Mouse (Mus musculus): ENCODE measurements at regions not wholly inside any gene's neighbourhood (a gene's known extent, or its start where the extent isn't known, plus 50 kb on each side); places are given as distances from the start of the nearest gene placed in this dataset.

GRCm38 (mm10) chr6:49523184-49523583 is 127.8 kb downstream of the Stk31 start:
- Histone ChIP-seq H3K4me1 (ENCODE audit: control insufficient read depth, insufficient read depth, low read length) (no peaks in the 10 kb centered on the region), H3K36me3 (ENCODE audit: control insufficient read depth, insufficient read depth, low read length, poor library complexity, severe bottlenecking) (no peaks in the 10 kb centered on the region), H3K9ac (ENCODE audit: low read depth, poor library complexity, severe bottlenecking) (no peak overlapping the region), H3K4me3 (ENCODE audit: low read depth, low read length) (no peak overlapping the region), H3K27me3 (ENCODE audit: control insufficient read depth, insufficient read depth, low read length, poor library complexity, severe bottlenecking) (no peaks in the 10 kb centered on the region), H3K9me3 (replicated peaks; ENCODE audit: control insufficient read depth, insufficient read depth, low read length, poor library complexity, severe bottlenecking) (no peaks in the 10 kb centered on the region), H3K27ac (ENCODE audit: insufficient read depth, low read length) (no peak overlapping the region)
- TF ChIP-seq EP300 (IDR thresholded peaks at IDR 0.05; ENCODE audit: insufficient read depth, low read depth, low read length) (no peak), CTCF (IDR thresholded peaks at IDR 0.05; ENCODE audit: low read depth, low read length) (no peak)

GRCm38 (mm10) chr6:49523696-49524095 is 128.3 kb downstream of the Stk31 start:
- H3K27ac ChIP-seq (ENCODE audit: insufficient read depth, low read length) = no peak overlapping the region
- no peak overlapping the region for H3K4me3 ChIP-seq (ENCODE audit: low read depth, low read length)
- no peaks in the 10 kb centered on the region for H3K27me3 ChIP-seq (ENCODE audit: control insufficient read depth, insufficient read depth, low read length, poor library complexity, severe bottlenecking)
- no peak for TF ChIP-seq EP300 (IDR thresholded peaks at IDR 0.05; ENCODE audit: insufficient read depth, low read depth, low read length)
- TF ChIP-seq CTCF (IDR thresholded peaks at IDR 0.05; ENCODE audit: low read depth, low read length) = no peak
- no peak for TF ChIP-seq POLR2A (IDR thresholded peaks at IDR 0.05; ENCODE audit: insufficient read depth, low read length)
- H3K36me3 ChIP-seq (ENCODE audit: control insufficient read depth, insufficient read depth, low read length, poor library complexity, severe bottlenecking) = no peaks in the 10 kb centered on the region
- H3K9ac ChIP-seq (ENCODE audit: low read depth, poor library complexity, severe bottlenecking) = no peak overlapping the region
- H3K9me3 ChIP-seq (replicated peaks; ENCODE audit: control insufficient read depth, insufficient read depth, low read length, poor library complexity, severe bottlenecking) = no peaks in the 10 kb centered on the region
- no peaks in the 10 kb centered on the region for H3K4me1 ChIP-seq (ENCODE audit: control insufficient read depth, insufficient read depth, low read length)

- Histone ChIP-seq H3K9me3 (replicated peaks; ENCODE audit: control insufficient read depth, insufficient read depth, low read length, poor library complexity, severe bottlenecking) (no peaks in the 10 kb centered on the region), H3K4me1 (ENCODE audit: control insufficient read depth, insufficient read depth, low read length) (no peaks in the 10 kb centered on the region), H3K27ac (ENCODE audit: insufficient read depth, low read length) (no peak overlapping the region), H3K9ac (ENCODE audit: low read depth, poor library complexity, severe bottlenecking) (no peak overlapping the region), H3K27me3 (ENCODE audit: control insufficient read depth, insufficient read depth, low read length, poor library complexity, severe bottlenecking) (no peaks in the 10 kb centered on the region), H3K36me3 (ENCODE audit: control insufficient read depth, insufficient read depth, low read length, poor library complexity, severe bottlenecking) (no peaks in the 10 kb centered on the region), H3K4me3 (ENCODE audit: low read depth, low read length) (no peak overlapping the region)
- TF ChIP-seq CTCF (IDR thresholded peaks at IDR 0.05; ENCODE audit: low read depth, low read length) (peak; percentile 3), EP300 (IDR thresholded peaks at IDR 0.05; ENCODE audit: insufficient read depth, low read depth, low read length) (no peak)
Measured at GRCm38 (mm10) chr6:49533956-49534355, 138.6 kb downstream of the Stk31 start.

DNA sequence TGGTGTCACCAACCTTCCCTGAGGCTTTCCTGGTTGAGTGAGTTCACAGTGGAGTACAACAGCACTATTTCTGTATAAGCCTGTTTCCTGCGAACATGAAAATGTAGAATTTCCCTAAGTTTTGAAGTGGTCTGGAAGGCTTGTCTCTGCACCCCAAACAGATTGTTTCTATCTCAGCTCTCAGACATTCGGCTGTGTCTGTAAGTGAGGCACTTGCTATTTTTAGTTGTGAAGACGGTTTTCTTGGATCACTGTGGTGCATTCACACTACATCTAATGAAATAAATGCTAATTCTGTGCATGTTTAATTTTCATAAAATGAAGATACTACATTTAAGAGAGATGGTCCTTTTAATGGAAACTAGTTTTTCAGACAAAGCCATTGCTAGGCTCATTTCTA is 139.1 kb downstream of the Stk31 start:
- Histone ChIP-seq H3K4me3 (ENCODE audit: low read depth, low read length) (no peak overlapping the region), H3K36me3 (ENCODE audit: control insufficient read depth, insufficient read depth, low read length, poor library complexity, severe bottlenecking) (no peaks in the 10 kb centered on the region), H3K27me3 (ENCODE audit: control insufficient read depth, insufficient read depth, low read length, poor library complexity, severe bottlenecking) (no peaks in the 10 kb centered on the region), H3K9me3 (replicated peaks; ENCODE audit: control insufficient read depth, insufficient read depth, low read length, poor library complexity, severe bottlenecking) (no peaks in the 10 kb centered on the region), H3K9ac (ENCODE audit: low read depth, poor library complexity, severe bottlenecking) (no peak overlapping the region), H3K4me1 (ENCODE audit: control insufficient read depth, insufficient read depth, low read length) (no peaks in the 10 kb centered on the region), H3K27ac (ENCODE audit: insufficient read depth, low read length) (no peak overlapping the region)
- TF ChIP-seq CTCF (IDR thresholded peaks at IDR 0.05; ENCODE audit: low read depth, low read length) (no peak), POLR2A (IDR thresholded peaks at IDR 0.05; ENCODE audit: insufficient read depth, low read length) (no peak), EP300 (IDR thresholded peaks at IDR 0.05; ENCODE audit: insufficient read depth, low read depth, low read length) (no peak)

DNA sequence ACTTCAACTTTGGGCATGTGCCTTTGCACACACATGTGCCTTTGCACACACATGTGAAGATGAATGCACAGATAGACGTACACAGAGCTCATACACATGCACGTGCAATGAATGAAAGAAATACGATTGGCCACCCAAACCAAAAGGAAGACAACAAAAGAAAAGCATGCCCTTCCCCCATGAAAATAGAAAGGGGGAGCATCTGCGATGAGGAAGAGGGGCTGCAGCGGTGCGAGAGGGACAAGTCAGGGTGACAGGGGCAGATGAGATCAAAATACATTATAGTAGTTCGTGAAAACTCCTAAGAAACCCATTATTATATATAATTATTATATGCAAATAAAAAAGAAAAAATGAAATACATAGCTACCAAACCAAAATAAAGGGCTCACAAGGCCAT is 149.5 kb downstream of the Stk31 start:
- H3K4me1 ChIP-seq (ENCODE audit: control insufficient read depth, insufficient read depth, low read length) = no peaks in the 10 kb centered on the region
- no peaks in the 10 kb centered on the region for H3K9me3 ChIP-seq (replicated peaks; ENCODE audit: control insufficient read depth, insufficient read depth, low read length, poor library complexity, severe bottlenecking)
- H3K27ac ChIP-seq (ENCODE audit: insufficient read depth, low read length) = no peak overlapping the region
- H3K4me3 ChIP-seq (ENCODE audit: low read depth, low read length) = no peak overlapping the region
- H3K9ac ChIP-seq (ENCODE audit: low read depth, poor library complexity, severe bottlenecking) = no peak overlapping the region
- no peak for TF ChIP-seq EP300 (IDR thresholded peaks at IDR 0.05; ENCODE audit: insufficient read depth, low read depth, low read length)
- no peak for TF ChIP-seq POLR2A (IDR thresholded peaks at IDR 0.05; ENCODE audit: insufficient read depth, low read length)
- no peak for TF ChIP-seq CTCF (IDR thresholded peaks at IDR 0.05; ENCODE audit: low read depth, low read length)
- no peaks in the 10 kb centered on the region for H3K27me3 ChIP-seq (ENCODE audit: control insufficient read depth, insufficient read depth, low read length, poor library complexity, severe bottlenecking)
- no peaks in the 10 kb centered on the region for H3K36me3 ChIP-seq (ENCODE audit: control insufficient read depth, insufficient read depth, low read length, poor library complexity, severe bottlenecking)

DNA sequence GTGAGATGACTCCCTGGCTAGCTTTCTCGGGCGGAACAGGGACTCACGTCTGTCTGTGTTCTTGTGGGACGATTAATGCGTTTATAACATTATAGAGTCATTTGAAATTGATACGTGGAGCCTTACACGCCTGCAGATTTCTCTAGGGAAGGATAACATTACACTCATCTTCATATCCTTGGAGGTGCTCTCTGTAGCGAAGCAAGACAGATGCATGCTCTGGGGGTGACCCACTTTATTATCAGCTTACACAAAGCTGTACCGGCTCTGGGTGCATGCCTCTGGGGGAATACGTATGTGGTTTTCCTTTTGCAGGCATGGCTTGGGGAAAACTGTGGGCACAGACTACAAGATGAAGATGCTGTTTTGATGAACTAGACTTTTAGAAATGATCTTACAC is 159.7 kb downstream of the Stk31 start:
- H3K9me3 ChIP-seq (replicated peaks; ENCODE audit: control insufficient read depth, insufficient read depth, low read length, poor library complexity, severe bottlenecking) = no peaks in the 10 kb centered on the region
- no peaks in the 10 kb centered on the region for H3K36me3 ChIP-seq (ENCODE audit: control insufficient read depth, insufficient read depth, low read length, poor library complexity, severe bottlenecking)
- no peak overlapping the region for H3K27ac ChIP-seq (ENCODE audit: insufficient read depth, low read length)
- no peaks in the 10 kb centered on the region for H3K27me3 ChIP-seq (ENCODE audit: control insufficient read depth, insufficient read depth, low read length, poor library complexity, severe bottlenecking)
- no peaks in the 10 kb centered on the region for H3K4me1 ChIP-seq (ENCODE audit: control insufficient read depth, insufficient read depth, low read length)
- no peak overlapping the region for H3K9ac ChIP-seq (ENCODE audit: low read depth, poor library complexity, severe bottlenecking)
- H3K4me3 ChIP-seq (ENCODE audit: low read depth, low read length) = no peak overlapping the region
- TF ChIP-seq EP300 (IDR thresholded peaks at IDR 0.05; ENCODE audit: insufficient read depth, low read depth, low read length) = no peak
- TF ChIP-seq CTCF (IDR thresholded peaks at IDR 0.05; ENCODE audit: low read depth, low read length) = no peak

Data from ES-Bruce4 (cell line).